Mouse (Mus musculus): ENCODE data around the gene Ftl1.
"Not testable (repeated sequence)": the region's sequence is repeated elsewhere in the genome, so short reads cannot be mapped to it uniquely, and the experiment has no call there.

Gene Ftl1

GRCm38 (mm10) chr7:45459564-45460140 lies at the start of gene Ftl1:
TSS of gene Ftl1 (minus strand) at chr7:45459884.
- DNase-seq (ENCODE audit: low spot score in 2 of 2), result peak; percentile 85 to 94

- no peak for DNase-seq (ENCODE audit: low spot score in 2 of 2)
These were observed 49.6 kb upstream of the Ftl1 start for GRCm38 (mm10) chr7:45509181-45509882.

GRCm38 (mm10) chr7:45508561-45508960 lies 48.9 kb upstream of the Ftl1 start:
- no peak for DNase-seq (ENCODE audit: low spot score in 2 of 2)

- DNase-seq (ENCODE audit: low spot score in 2 of 2), result no peak
These were observed 47.9 kb upstream of the Ftl1 start for GRCm38 (mm10) chr7:45507583-45507982.

- no peak for DNase-seq (ENCODE audit: low spot score in 2 of 2)
These were observed 38.7 kb upstream of the Ftl1 start for GRCm38 (mm10) chr7:45498427-45498826.

- no peak for DNase-seq (ENCODE audit: low spot score in 2 of 2)
These were observed 34.9 kb upstream of the Ftl1 start for GRCm38 (mm10) chr7:45494548-45494947.

- no peak for DNase-seq (ENCODE audit: low spot score in 2 of 2)
These were observed 33.3 kb upstream of the Ftl1 start for GRCm38 (mm10) chr7:45492951-45493350.

GRCm38 (mm10) chr7:45492225-45492844 lies 32.7 kb upstream of the Ftl1 start:
- DNase-seq (ENCODE audit: low spot score in 2 of 2), result no peak

GRCm38 (mm10) chr7:45491264-45491663 lies 31.6 kb upstream of the Ftl1 start:
- DNase-seq (ENCODE audit: low spot score in 2 of 2), result no peak

- no peak for DNase-seq (ENCODE audit: low spot score in 2 of 2)
These were observed 31.1 kb upstream of the Ftl1 start for GRCm38 (mm10) chr7:45490822-45491221.

GRCm38 (mm10) chr7:45489578-45489977 lies 29.9 kb upstream of the Ftl1 start:
- no peak for DNase-seq (ENCODE audit: low spot score in 2 of 2)

GRCm38 (mm10) chr7:45488293-45489204 lies 28.9 kb upstream of the Ftl1 start, which contains the start of gene Dhdh:
TSS of gene Dhdh (minus strand) at chr7:45488805.
- DNase-seq (ENCODE audit: low spot score in 2 of 2), result peak in 1 of 2 experiments; percentile 49

- no peak for DNase-seq (ENCODE audit: low spot score in 2 of 2)
These were observed 28.2 kb upstream of the Ftl1 start for GRCm38 (mm10) chr7:45487861-45488292.

- no peak for DNase-seq (ENCODE audit: low spot score in 2 of 2)
These were observed 27.2 kb upstream of the Ftl1 start, which contains the start of gene Gm45808 for GRCm38 (mm10) chr7:45486761-45487415. TSS of gene Gm45808 (minus strand) at chr7:45486811.

- no peak for DNase-seq (ENCODE audit: low spot score in 2 of 2)
These were observed 26.5 kb upstream of the Ftl1 start for GRCm38 (mm10) chr7:45486158-45486557.

GRCm38 (mm10) chr7:45484985-45485384 lies 25.3 kb upstream of the Ftl1 start:
- DNase-seq (ENCODE audit: low spot score in 2 of 2), result not testable (repeated sequence)

- DNase-seq (ENCODE audit: low spot score in 2 of 2), result no peak
These were observed 22.5 kb upstream of the Ftl1 start for GRCm38 (mm10) chr7:45482166-45482565.

- peak in 1 of 2 experiments; percentile 54 for DNase-seq (ENCODE audit: low spot score in 2 of 2)
These were observed 21.8 kb upstream of the Ftl1 start, which contains the start of gene Tulp2 for GRCm38 (mm10) chr7:45481374-45481927. TSS of gene Tulp2 (plus strand) at chr7:45481877.

GRCm38 (mm10) chr7:45480310-45480709 lies 20.6 kb upstream of the Ftl1 start:
- DNase-seq (ENCODE audit: low spot score in 2 of 2), result not testable (repeated sequence)

GRCm38 (mm10) chr7:45478774-45479173 lies 19.1 kb upstream of the Ftl1 start:
- no peak for DNase-seq (ENCODE audit: low spot score in 2 of 2)

- peak in 1 of 2 experiments; percentile 56 for DNase-seq (ENCODE audit: low spot score in 2 of 2)
These were observed 17.3 kb upstream of the Ftl1 start for GRCm38 (mm10) chr7:45477003-45477402.
